Mouse (Mus musculus) heart, postnatal 0 days (tissue): ENCODE results near the gene Selenoi. TPM values are rescaled to one million over a fixed set of nuclear protein-coding genes. Genes with fewer than 3 reads are reported as not detected.
A peak's percentile ranks its signal among the peaks of the same experiment; 100 is the strongest.

Source experiments
- ATAC-seq: fragments of 200-750 bp; cut with Nextera tagmentation; 2 replicates; pipeline ENCODE4 v1.8.0; 2017; ENCODE audit warnings: low read depth, moderate number of reproducible peaks, moderate library complexity; ENCODE audit not compliant: insufficient read depth
- DNase-seq: peaks from one replicate; pipeline ENCODE4 v3.0.0-alpha.2; 2016; ENCODE audit warnings: low spot score
- H3K27ac ChIP-seq: fragments of 300-500 bp; sonication (generic); 2 replicates; pipeline ENCODE4 v1.5.1; 2014; ENCODE audit warnings: low read depth, mild to moderate bottlenecking
- H3K27me3 ChIP-seq: fragments of 300-500 bp; sonication (generic); 2 replicates; pipeline ENCODE4 v1.6.1; 2014; ENCODE audit warnings: low read length, mixed read lengths; ENCODE audit not compliant: control insufficient read depth, insufficient read depth
- H3K36me3 ChIP-seq: fragments of 300-500 bp; sonication (generic); replicated peaks from 2 replicates; pipeline ENCODE4 v1.6.1; 2014; ENCODE audit warnings: low read length, mixed read lengths; ENCODE audit not compliant: control insufficient read depth, insufficient read depth
- H3K4me1 ChIP-seq: fragments of 300-500 bp; sonication (generic); 2 replicates; pipeline ENCODE4 v1.6.1; 2014; ENCODE audit warnings: antibody characterized with exemption; ENCODE audit not compliant: control insufficient read depth, insufficient read depth
- H3K4me2 ChIP-seq: fragments of 300-500 bp; sonication (generic); 2 replicates; pipeline ENCODE4 v1.6.1; 2014; ENCODE audit warnings: low read depth, mild to moderate bottlenecking, low read length, moderate library complexity
- H3K4me3 ChIP-seq: fragments of 300-500 bp; sonication (generic); 2 replicates; pipeline ENCODE4 v1.5.1; 2014; ENCODE audit warnings: low read depth, low read length
- H3K9ac ChIP-seq: fragments of 300-500 bp; sonication (generic); replicated peaks from 2 replicates; pipeline ENCODE4 v1.6.1; 2014; ENCODE audit warnings: low read depth, low read length, mixed read lengths
- H3K9me3 ChIP-seq: fragments of 300-500 bp; sonication (generic); replicated peaks from 2 replicates; pipeline ENCODE4 v1.6.1; 2016; ENCODE audit warnings: low read length; ENCODE audit not compliant: control insufficient read depth
- CTCF ChIP-seq: IDR thresholded peaks from 2 replicates; pipeline ENCODE4 v1.5.1; 2016; ENCODE audit warnings: antibody characterized with exemption, control low read depth, low read depth
- EP300 ChIP-seq: IDR thresholded peaks from 2 replicates; pipeline ENCODE4 v1.6.1; 2016; ENCODE audit warnings: antibody characterized with exemption, low read depth
- whole genome bisulfite sequencing: fragments of 180-500 bp; shearing (Covaris S2); extraction: QIAGEN DNeasy Blood & Tissue Kit; methylation state at CpG from one replicate; pipeline ENCODE4 v1.1.7; 2014; 5-methylcytosine and 5-hydroxymethylcytosine counted together
- polyA plus RNA-seq: library from polyadenylated mRNA; unstranded; fragments of >200 nt; fragmentation: Nextera tagmentation; extraction: Ambion mirVana; gene quantifications from 2 replicates; pipeline ENCODE4 v1.2.1, GENCODE M21; 2015
- total RNA-seq: library from RNA; depleted of rRNA; stranded (reverse); fragments of >200 nt; gene quantifications from 2 replicates; pipeline ENCODE4 v1.2.3, GENCODE M21; 2014; ENCODE audit warnings: low replicate concordance

The Selenoi gene
- total and polyA plus RNA-seq, 2 experiments from 2014 or later = 9.4 to 49.1 TPM

GRCm38 (mm10) chr5:30255567-30256354 lies 23.4 kb downstream of the Selenoi start:
- Histone ChIP-seq H3K9ac (no peak overlapping the region), H3K4me1 (no peaks in the 10 kb centered on the region), H3K4me2 (no peak overlapping the region), H3K4me3 (no peak overlapping the region), H3K27me3 (no peaks in the 10 kb centered on the region), H3K36me3 (peaks cover 72% of the 10 kb centered on the region), H3K9me3 (no peaks in the 10 kb centered on the region), H3K27ac (no peak overlapping the region)
- 80% methylated on average over 12 of the region's 12 CpGs for WGBS
- ATAC-seq (peak; percentile 17; the same call in 1 of the 2 replicates), DNase-seq (no peak)
- TF ChIP-seq CTCF (no peak), EP300 (no peak)

GRCm38 (mm10) chr5:30258776-30259175 lies 26.4 kb downstream of the Selenoi start:
- H3K36me3 ChIP-seq = peaks cover 73% of the 10 kb centered on the region

GRCm38 (mm10) chr5:30270571-30271190 lies 38.3 kb downstream of the Selenoi start:
- Histone ChIP-seq H3K9me3 (no peaks in the 10 kb centered on the region), H3K4me3 (no peak overlapping the region), H3K27ac (peak overlapping the region; percentile 43; the same call in 1 of the 2 replicates), H3K9ac (no peak overlapping the region), H3K36me3 (peaks cover 27% of the 10 kb centered on the region), H3K4me2 (peak overlapping the region; percentile 11; the same call in 1 of the 2 replicates), H3K4me1 (peaks cover 9% of the 10 kb centered on the region; the same call in 1 of the 2 replicates), H3K27me3 (no peaks in the 10 kb centered on the region)
- DNase-seq = peak; percentile 22
- no peak for ATAC-seq
- WGBS = 46% methylated on average over 11 of the region's 11 CpGs
- no peak for TF ChIP-seq EP300
- no peak for TF ChIP-seq CTCF

More at GRCm38 (mm10) chr5:30258776-30259175, 26.4 kb downstream of the Selenoi start:
- Histone ChIP-seq H3K4me1 (no peaks in the 10 kb centered on the region), H3K4me3 (no peak overlapping the region), H3K9me3 (no peaks in the 10 kb centered on the region), H3K27me3 (no peaks in the 10 kb centered on the region), H3K9ac (no peak overlapping the region), H3K27ac (no peak overlapping the region), H3K4me2 (no peak overlapping the region)
- 84% methylated on average over 7 of the region's 7 CpGs for WGBS
- TF ChIP-seq CTCF = no peak
- no peak for TF ChIP-seq EP300
- DNase-seq (no peak), ATAC-seq (no peak)

- no peak for ATAC-seq
- H3K4me3 ChIP-seq = no peak overlapping the region
- H3K4me2 ChIP-seq = no peak overlapping the region
- H3K36me3 ChIP-seq = peaks cover 17% of the 10 kb centered on the region
- WGBS = 86% methylated on average over 11 of the region's 11 CpGs
- no peak overlapping the region for H3K9ac ChIP-seq
- H3K27me3 ChIP-seq = no peaks in the 10 kb centered on the region
- TF ChIP-seq CTCF = no peak
- TF ChIP-seq EP300 = no peak
- no peaks in the 10 kb centered on the region for H3K9me3 ChIP-seq
- no peak overlapping the region for H3K27ac ChIP-seq
- H3K4me1 ChIP-seq = peaks cover 9% of the 10 kb centered on the region; the same call in 1 of the 2 replicates
- DNase-seq = no peak
Observed at GRCm38 (mm10) chr5:30271599-30272281, 39.4 kb downstream of the Selenoi start.

- H3K4me3 ChIP-seq = no peak overlapping the region
- TF ChIP-seq CTCF = no peak
- TF ChIP-seq EP300 = no peak
- no peaks in the 10 kb centered on the region for H3K27me3 ChIP-seq
- ATAC-seq (no peak), DNase-seq (no peak)
- no peaks in the 10 kb centered on the region for H3K9me3 ChIP-seq
- H3K4me2 ChIP-seq = no peak overlapping the region
- WGBS = 84% methylated on average over 2 of the region's 2 CpGs
- H3K4me1 ChIP-seq = peaks cover 1% of the 10 kb centered on the region; the same call in 1 of the 2 replicates
- no peak overlapping the region; the same call in 1 of the 2 replicates for H3K27ac ChIP-seq
- no peak overlapping the region for H3K9ac ChIP-seq
- no peaks in the 10 kb centered on the region for H3K36me3 ChIP-seq
Observed at GRCm38 (mm10) chr5:30276361-30276760, 44.0 kb downstream of the Selenoi start.
